Mouse (Mus musculus): Measurements from ENCODE around the gene Got2. TPM values are rescaled to one million over a fixed set of nuclear protein-coding genes. Genes with fewer than 3 reads are reported as not detected.

The Got2 gene
- polyA plus RNA-seq, 1 experiment, result 285 TPM

GRCm38 (mm10) chr8:95906738-95907137 lies 18.4 kb upstream of the Got2 start:
- H3K4me1 ChIP-seq (ENCODE audit: control insufficient read depth, insufficient read depth, low read length), result peaks cover 5% of the 10 kb centered on the region; the same call in 1 of the 2 replicates
- no peaks in the 10 kb centered on the region for H3K27me3 ChIP-seq (ENCODE audit: control insufficient read depth, insufficient read depth, low read length)
- DNase-seq, result no peak
- TF ChIP-seq POLR2A (IDR thresholded peaks at IDR 0.05; ENCODE audit: borderline replicate concordance, insufficient read depth, low read length), result no peak
- no peak for TF ChIP-seq CTCF (IDR thresholded peaks at IDR 0.05; ENCODE audit: borderline replicate concordance, insufficient read depth, low read depth, low read length)
- WGBS, result 89% methylated on average over 9 of the region's 9 CpGs
- H3K27ac ChIP-seq (ENCODE audit: insufficient read depth, low read length), result no peak overlapping the region
- no peak overlapping the region for H3K4me3 ChIP-seq (replicated peaks; ENCODE audit: insufficient read depth, low read depth, low read length)

- no peak for DNase-seq
- TF ChIP-seq POLR2A (IDR thresholded peaks at IDR 0.05; ENCODE audit: borderline replicate concordance, insufficient read depth, low read length), result no peak
- no peak for TF ChIP-seq CTCF (IDR thresholded peaks at IDR 0.05; ENCODE audit: borderline replicate concordance, insufficient read depth, low read depth, low read length)
- H3K27me3 ChIP-seq (ENCODE audit: control insufficient read depth, insufficient read depth, low read length), result no peaks in the 10 kb centered on the region
- H3K27ac ChIP-seq (ENCODE audit: insufficient read depth, low read length), result no peak overlapping the region
- H3K4me1 ChIP-seq (ENCODE audit: control insufficient read depth, insufficient read depth, low read length), result peaks cover 5% of the 10 kb centered on the region; the same call in 1 of the 2 replicates
- WGBS, result 33% methylated on average over 7 of the region's 7 CpGs
- H3K4me3 ChIP-seq (replicated peaks; ENCODE audit: insufficient read depth, low read depth, low read length), result no peak overlapping the region
Observed at GRCm38 (mm10) chr8:95901864-95902263, 13.5 kb upstream of the Got2 start.

- no peak overlapping the region for H3K27ac ChIP-seq (ENCODE audit: insufficient read depth, low read length)
- H3K4me1 ChIP-seq (ENCODE audit: control insufficient read depth, insufficient read depth, low read length), result no peaks in the 10 kb centered on the region
- 59% methylated on average over 5 of the region's 5 CpGs for WGBS
- no peak for DNase-seq
- H3K4me3 ChIP-seq (replicated peaks; ENCODE audit: insufficient read depth, low read depth, low read length), result no peak overlapping the region
- no peak for TF ChIP-seq POLR2A (IDR thresholded peaks at IDR 0.05; ENCODE audit: borderline replicate concordance, insufficient read depth, low read length)
- TF ChIP-seq CTCF (IDR thresholded peaks at IDR 0.05; ENCODE audit: borderline replicate concordance, insufficient read depth, low read depth, low read length), result no peak
- H3K27me3 ChIP-seq (ENCODE audit: control insufficient read depth, insufficient read depth, low read length), result no peaks in the 10 kb centered on the region
Observed at GRCm38 (mm10) chr8:95893701-95894100, 5.4 kb upstream of the Got2 start.

GRCm38 (mm10) chr8:95887578-95888284 lies 616 bp downstream of the Got2 start:
- Histone ChIP-seq H3K27me3 (ENCODE audit: control insufficient read depth, insufficient read depth, low read length) (no peaks in the 10 kb centered on the region), H3K4me1 (ENCODE audit: control insufficient read depth, insufficient read depth, low read length) (no peaks in the 10 kb centered on the region; the same call in 1 of the 2 replicates), H3K4me3 (replicated peaks; ENCODE audit: insufficient read depth, low read depth, low read length) (peak overlapping the region; percentile 90), H3K27ac (ENCODE audit: insufficient read depth, low read length) (peak overlapping the region; percentile 41)
- DNase-seq, result peak; percentile 88
- under 1% methylated on average over 38 of the region's 38 CpGs for WGBS
- TF ChIP-seq CTCF (IDR thresholded peaks at IDR 0.05; ENCODE audit: borderline replicate concordance, insufficient read depth, low read depth, low read length) (no peak), POLR2A (IDR thresholded peaks at IDR 0.05; ENCODE audit: borderline replicate concordance, insufficient read depth, low read length) (0 out of 2 replicates have a peak, but pooled peaks have one; percentile 21)

- TF ChIP-seq POLR2A (IDR thresholded peaks at IDR 0.05; ENCODE audit: borderline replicate concordance, insufficient read depth, low read length), result no peak
- no peak for TF ChIP-seq CTCF (IDR thresholded peaks at IDR 0.05; ENCODE audit: borderline replicate concordance, insufficient read depth, low read depth, low read length)
- H3K27ac ChIP-seq (ENCODE audit: insufficient read depth, low read length), result peak overlapping the region; percentile 24; the same call in 1 of the 2 replicates
- 36% methylated on average over 17 of the region's 17 CpGs for WGBS
- H3K4me3 ChIP-seq (replicated peaks; ENCODE audit: insufficient read depth, low read depth, low read length), result peak overlapping the region; percentile 90
- no peaks in the 10 kb centered on the region for H3K27me3 ChIP-seq (ENCODE audit: control insufficient read depth, insufficient read depth, low read length)
- H3K4me1 ChIP-seq (ENCODE audit: control insufficient read depth, insufficient read depth, low read length), result no peaks in the 10 kb centered on the region; the same call in 1 of the 2 replicates
- peak; percentile 47 to 56 for DNase-seq
Observed at GRCm38 (mm10) chr8:95886647-95887577, 1.4 kb downstream of the Got2 start.

GRCm38 (mm10) chr8:95885966-95886365 lies 2.4 kb downstream of the Got2 start:
- whole genome bisulfite sequencing, result 73% methylated on average over 5 of the region's 5 CpGs
- DNase-seq, result no peak
- no peak for TF ChIP-seq CTCF (IDR thresholded peaks at IDR 0.05; ENCODE audit: borderline replicate concordance, insufficient read depth, low read depth, low read length)
- no peak for TF ChIP-seq POLR2A (IDR thresholded peaks at IDR 0.05; ENCODE audit: borderline replicate concordance, insufficient read depth, low read length)
- H3K4me3 ChIP-seq (replicated peaks; ENCODE audit: insufficient read depth, low read depth, low read length), result no peak overlapping the region
- no peaks in the 10 kb centered on the region; the same call in 1 of the 2 replicates for H3K4me1 ChIP-seq (ENCODE audit: control insufficient read depth, insufficient read depth, low read length)
- H3K27ac ChIP-seq (ENCODE audit: insufficient read depth, low read length), result no peak overlapping the region
- H3K27me3 ChIP-seq (ENCODE audit: control insufficient read depth, insufficient read depth, low read length), result no peaks in the 10 kb centered on the region

- H3K4me1 ChIP-seq (ENCODE audit: control insufficient read depth, insufficient read depth, low read length), result no peaks in the 10 kb centered on the region; the same call in 1 of the 2 replicates
- no peak for TF ChIP-seq POLR2A (IDR thresholded peaks at IDR 0.05; ENCODE audit: borderline replicate concordance, insufficient read depth, low read length)
- TF ChIP-seq CTCF (IDR thresholded peaks at IDR 0.05; ENCODE audit: borderline replicate concordance, insufficient read depth, low read depth, low read length), result no peak
- no peak overlapping the region for H3K4me3 ChIP-seq (replicated peaks; ENCODE audit: insufficient read depth, low read depth, low read length)
- 70% methylated on average over 5 of the region's 5 CpGs for WGBS
- DNase-seq, result no peak
- no peak overlapping the region for H3K27ac ChIP-seq (ENCODE audit: insufficient read depth, low read length)
- H3K27me3 ChIP-seq (ENCODE audit: control insufficient read depth, insufficient read depth, low read length), result no peaks in the 10 kb centered on the region
Observed at GRCm38 (mm10) chr8:95885271-95885841, 3.0 kb downstream of the Got2 start.
